Mouse (Mus musculus) gastrocnemius, postnatal 25 days (tissue): Measurements from ENCODE around the gene Ddx52. TPM values are rescaled to one million over a fixed set of nuclear protein-coding genes. Genes with fewer than 3 reads are reported as not detected.

Experiments used
- DNase-seq: peaks from one replicate; pipeline ENCODE4 v3.0.0; 2022
- total RNA-seq, 2 experiments: library from RNA; stranded (reverse); gene quantifications; 1 replicate in 1 of 2; 2 replicates in 1 of 2; pipeline ENCODE4 v1.2.3; 2021

Gene Ddx52
- total RNA-seq, 2 experiments from 2014 or later, result 8.6 to 8.7 TPM

DNA sequence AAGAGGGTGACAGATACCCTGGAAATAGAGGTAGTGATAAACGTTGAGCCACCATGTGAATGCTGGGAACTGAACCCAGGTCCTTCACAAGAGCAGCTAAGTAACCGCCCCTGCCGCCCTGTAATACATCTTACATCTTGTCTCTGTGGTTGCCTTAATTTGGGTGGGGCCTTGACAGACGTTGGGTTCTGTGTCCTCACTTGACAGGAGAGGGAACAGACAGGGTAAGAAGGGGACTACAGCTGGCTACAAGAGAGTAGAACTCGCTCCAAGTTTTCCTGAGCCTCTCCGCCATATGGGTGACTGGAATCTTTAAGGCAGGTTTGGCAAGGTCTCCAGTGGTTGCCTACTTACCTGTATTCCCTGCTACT, 26.3 kb downstream of the Ddx52 start:
- no peak for DNase-seq

DNA sequence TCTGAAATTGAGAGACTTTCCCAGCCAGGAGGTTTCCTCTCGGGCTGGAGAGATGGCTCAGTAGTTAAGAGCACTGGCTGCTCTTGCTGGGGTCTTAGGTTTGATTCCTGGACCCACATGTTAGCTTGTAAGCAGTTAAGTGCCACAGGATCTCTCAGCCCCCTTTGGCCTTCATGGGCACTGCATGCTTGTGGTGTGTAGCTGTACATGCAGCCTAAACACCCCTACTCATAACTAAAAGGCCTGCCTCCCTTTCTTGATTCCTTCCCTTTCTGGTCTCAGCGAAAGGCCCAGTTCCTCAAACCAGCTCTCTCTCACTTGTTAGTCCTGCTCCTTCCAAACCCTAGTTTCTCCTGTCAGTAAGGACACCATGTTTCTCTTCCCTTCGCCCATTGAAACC, 27.2 kb downstream of the Ddx52 start:
- no peak for DNase-seq

DNA sequence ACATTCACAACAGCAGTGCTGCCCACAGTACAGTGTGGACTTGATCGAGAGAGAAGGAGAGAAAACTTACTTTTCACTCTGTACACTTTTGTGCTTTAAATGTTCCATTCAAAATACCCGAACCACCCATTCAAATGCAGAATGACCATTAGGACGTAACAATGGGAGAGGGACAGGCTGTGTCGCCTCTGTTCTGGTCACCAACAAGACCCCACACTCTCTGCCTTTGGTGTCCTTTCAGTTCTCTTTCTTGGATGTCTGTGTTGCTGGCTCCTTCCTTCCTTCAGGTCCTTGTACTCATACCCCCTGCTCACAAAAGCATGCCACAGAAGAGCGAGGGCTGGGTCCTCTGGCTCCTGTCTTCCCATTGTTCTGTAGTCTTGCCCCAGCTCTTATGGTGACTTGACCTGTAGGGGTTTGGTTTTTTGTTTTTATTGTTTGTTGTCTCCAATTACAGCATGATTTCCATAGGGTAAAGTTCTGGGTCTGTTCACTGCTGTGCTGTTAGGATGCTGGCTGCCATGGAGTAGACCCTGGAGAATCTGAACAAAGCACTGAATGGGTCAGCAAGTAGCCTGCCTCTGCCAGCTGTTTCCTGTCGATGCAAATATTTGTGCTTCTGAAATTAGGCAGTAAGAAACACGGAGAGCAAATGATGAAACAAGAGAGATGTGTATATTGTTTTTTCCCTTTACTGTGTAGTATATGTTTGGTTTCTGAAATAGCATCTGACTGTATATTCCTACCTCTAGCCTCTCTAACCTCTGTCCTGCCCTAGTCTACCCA, 32.9 kb downstream of the Ddx52 start:
- DNase-seq, result no peak

DNA sequence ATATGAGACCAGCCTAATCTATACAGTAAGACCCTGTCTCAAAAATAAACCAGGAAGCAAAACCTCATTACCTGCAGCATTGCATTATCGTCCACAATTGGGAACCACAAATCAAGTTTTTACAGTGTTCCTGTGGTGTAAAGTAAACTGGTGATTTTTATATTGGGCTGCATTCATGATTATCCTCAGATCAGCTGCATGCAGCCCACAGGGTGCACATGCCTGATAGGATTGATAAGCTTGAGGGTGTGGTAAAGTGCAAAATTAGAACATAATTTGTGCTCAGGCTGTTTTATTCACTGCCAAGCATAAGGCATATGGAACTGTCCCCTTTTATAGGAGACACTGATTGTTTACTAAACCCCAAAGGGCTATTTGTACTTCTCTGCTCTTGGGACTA, 33.6 kb downstream of the Ddx52 start:
- DNase-seq, result no peak

DNA sequence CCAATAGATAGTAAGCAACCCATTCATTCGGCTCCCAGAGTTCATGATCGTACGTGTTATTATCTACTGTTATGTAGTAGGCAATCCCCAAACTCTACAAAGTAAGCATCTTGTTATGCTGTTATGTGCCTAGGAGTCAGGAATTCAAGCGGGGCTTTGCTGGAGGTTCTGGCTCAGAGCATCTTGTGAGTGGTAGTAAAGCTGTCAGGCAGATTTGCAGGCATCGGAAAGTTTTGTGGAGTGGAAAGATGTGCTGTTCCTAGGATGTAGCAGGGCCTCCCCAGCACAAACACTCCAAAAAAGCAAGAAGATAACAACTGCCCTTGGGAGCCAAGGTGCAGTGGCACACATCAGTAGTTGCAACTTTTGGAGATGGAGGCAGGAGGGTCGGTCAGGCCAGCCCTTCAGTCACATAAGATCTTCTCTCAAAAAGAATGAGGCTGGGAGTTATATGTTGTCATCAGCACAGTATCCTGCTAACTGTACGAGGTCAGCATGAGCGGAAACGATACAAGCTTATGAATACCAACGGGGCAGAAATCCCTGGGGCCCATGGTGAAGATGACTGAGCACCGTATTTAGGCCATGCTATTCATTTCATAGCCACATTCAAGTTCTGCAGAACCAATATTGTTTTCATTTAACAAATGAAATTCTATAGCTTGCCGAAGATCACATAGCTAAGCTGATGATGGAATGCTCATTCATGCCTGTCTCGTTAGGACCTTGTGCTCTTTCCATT, 34.5 kb downstream of the Ddx52 start:
- no peak for DNase-seq

DNA sequence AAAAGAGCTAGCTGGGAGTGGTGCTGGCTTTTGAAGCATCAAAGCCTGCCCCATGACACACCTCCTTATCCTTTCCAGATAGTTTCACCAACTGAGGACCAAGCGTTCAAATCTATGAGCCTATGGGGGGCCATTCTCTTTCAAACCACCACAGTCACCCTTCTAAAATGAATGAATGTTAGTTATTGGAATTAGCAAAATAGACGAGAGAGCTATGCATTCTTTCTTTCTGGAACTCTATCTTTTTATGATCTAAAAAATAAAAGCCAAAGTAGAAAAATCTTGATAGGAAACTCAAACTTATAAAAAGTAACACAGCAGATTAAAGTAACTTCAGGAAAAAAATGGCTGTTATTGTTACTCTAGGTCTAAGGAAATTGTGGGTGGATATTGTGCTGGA, 35.9 kb downstream of the Ddx52 start:
- no peak for DNase-seq

DNA sequence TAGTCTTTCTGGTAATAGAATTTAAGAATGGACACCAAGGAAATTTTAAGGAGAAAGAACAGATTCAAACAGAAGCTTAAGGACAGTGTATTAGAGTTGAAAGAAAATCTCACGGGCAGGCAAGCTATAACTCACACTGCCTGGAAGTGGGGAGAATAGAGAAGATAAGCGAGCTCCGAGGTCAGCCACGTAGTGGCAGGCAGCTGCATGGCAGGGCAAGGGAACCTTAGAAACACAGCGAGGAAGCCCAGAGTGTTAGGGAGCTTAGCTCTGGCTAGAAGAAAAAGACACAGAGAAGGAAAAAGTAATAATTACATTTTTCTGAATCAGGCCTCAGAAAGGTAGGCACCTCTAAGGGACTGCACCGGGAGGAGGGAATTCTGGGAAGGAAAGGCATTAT, 38.1 kb downstream of the Ddx52 start:
- DNase-seq, result no peak

DNA sequence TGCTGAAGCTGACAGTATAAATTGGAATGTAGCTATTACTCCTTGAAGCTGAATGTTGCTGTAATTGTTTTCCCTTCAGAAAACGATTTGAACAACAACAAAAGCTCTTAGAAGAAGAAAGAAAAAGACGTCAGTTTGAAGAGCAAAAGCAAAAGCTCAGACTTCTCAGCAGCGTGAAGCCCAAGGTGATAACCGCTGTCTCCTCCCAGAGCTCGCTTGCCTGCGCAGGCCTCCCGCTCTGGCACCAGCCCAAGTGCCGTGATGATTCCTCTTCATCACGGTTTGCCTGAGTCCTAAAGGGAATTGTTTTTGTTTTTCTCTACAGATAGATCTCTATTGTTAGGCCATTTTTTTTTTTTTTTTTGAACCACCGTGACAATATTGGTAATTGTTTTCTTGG, 39.5 kb downstream of the Ddx52 start:
- DNase-seq, result no peak

DNA sequence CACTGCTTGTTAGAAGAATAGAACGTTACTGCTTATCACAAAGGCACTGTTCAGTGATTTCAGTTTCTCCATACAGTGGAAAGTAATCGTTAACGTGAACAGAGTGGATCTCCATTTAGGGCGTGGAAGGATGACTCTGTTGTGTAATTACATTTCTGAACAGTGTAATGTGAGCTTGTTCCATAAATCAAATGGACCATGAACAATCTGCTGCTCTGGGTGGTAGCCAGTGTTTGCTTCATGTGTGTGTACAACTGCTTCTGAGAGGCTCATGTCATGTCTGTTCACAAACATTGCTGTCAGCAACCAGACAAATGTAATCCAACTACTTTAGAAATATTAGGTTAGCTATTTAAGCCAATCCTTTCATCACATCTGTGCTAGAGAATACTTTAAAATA, 49.8 kb downstream of the Ddx52 start:
- DNase-seq, result no peak

DNA sequence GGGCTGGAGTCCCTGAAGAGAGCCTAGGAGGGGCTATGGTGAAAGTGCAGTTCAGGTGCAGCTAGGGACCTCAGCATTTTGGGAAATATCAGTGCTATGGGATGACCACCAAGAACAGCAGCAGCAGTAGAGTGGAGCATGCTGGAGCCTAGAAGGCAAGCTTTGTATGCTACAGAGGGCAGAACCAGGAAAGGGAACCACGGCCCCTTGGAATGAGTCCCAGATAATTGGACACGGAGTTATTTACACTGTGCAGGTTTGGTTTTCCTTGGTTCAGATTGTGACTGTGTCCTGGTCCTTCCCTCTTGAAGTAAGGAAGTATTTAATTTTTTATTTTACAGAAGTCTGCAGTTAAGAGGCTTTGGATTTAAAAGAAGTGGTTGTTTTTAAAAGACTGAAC, 51.6 kb downstream of the Ddx52 start:
- no peak for DNase-seq

DNA sequence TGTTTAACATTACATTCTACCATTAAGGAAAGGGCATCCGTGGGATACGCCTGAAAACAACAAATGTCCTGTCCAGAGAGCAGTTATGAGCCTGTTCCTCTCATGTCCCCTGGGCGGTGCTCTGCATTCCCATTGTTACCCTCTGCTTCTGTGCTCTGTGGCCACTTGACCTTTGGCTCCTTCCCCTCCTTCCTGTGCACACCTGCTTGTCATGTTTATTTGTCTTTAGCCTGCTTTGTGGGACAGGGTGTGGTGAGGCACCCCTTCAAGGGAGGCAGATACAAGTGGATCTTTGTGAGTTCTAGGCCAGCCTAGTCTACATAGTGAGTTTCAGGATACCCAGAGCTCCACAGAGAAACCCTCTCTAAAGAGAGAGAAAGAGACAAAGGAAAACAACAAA, 52.6 kb downstream of the Ddx52 start:
- no peak for DNase-seq

DNA sequence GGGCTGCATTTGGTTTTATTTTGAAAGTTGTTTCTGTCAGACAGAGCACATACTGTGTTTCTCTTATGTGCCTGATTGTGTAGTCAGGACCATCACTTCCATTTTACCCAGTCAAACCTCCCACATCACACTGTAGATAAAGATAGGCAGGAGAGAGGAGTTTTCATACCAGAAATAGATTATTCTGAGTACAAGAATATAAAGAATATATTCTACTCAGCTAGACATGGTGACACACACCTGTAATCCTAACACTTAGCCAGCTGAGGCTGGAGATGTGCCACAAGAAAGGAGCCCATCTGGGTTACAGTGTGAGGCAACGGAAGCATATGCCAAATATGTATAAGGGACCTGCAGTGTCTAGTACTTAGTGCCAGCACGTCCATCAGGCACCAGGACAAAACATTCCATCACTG, 53.7 kb downstream of the Ddx52 start:
- DNase-seq, result no peak

DNA sequence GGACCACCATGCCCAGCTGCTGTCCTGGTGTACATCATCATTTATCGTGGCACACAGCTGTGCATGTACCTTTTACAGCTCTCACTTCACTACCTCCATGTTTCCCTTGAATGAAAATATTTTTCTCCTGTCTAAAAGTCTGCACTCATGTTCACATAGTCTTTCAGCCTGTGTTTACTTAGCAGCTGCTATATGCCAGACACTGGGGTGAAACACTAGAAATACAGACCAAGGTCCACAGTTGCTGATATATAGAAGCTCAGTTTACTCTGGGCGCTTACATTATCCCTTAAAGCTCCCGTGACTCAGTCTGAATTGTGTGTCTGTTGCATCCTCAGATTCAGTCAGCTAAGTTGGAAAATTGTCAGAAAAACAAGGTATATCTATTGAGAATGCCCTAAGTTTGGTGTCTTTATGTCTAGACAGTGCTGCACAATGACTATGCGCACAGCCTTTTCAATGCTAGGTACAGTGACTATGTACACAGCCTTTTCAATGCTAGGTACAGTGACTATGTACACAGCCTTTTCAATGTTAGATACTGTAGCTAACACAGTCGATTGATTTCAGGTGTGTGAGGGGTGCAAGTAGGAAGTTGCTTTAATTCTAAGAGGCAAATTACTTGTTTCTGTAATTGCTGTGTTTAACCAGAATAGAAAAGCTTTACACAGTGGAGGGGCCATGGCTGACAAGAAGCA, 55.5 kb downstream of the Ddx52 start:
- no peak for DNase-seq

DNA sequence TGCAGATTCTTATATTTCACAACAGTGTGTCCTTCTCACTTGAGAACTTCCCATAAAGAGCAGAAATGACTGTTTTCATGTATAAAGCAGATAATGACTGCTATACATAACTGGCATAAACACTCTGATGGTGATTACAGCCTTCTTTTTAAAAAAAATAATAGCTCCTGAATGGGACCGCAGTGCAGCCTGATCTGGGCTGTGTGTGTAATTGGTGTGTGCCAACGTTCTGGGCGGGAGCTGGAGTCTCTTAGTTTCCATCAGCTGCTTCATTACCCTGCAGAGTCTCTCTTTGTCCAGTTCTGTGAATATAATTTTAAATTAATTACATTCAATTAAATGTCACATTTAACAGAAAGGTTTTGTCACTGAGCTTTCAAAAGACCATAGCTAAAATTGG, 57.1 kb downstream of the Ddx52 start:
- DNase-seq, result no peak

DNA sequence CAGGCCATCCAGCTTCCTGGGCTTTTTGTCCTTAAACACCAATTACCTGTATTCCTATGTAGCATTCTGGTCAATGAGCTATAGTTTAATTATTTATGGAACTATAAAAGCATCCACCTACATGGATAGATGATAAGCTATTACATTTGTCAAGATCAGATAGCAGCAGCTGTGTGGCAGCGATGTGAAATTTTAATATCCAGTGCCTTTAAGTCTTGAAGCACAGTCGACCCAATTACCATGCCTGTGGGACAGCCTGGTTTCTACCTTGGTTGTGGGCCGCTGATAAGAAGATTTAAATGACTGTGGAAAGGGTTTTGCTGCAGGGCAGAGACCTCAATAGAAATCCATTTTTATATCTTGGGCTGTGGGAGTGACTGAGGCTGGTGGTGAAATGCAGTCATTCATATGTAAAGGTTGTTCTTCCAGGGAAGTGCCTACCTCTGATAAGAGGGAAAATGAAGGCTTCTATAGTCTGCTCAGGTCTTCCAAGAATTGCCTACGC, 57.6 kb downstream of the Ddx52 start:
- DNase-seq, result no peak

DNA sequence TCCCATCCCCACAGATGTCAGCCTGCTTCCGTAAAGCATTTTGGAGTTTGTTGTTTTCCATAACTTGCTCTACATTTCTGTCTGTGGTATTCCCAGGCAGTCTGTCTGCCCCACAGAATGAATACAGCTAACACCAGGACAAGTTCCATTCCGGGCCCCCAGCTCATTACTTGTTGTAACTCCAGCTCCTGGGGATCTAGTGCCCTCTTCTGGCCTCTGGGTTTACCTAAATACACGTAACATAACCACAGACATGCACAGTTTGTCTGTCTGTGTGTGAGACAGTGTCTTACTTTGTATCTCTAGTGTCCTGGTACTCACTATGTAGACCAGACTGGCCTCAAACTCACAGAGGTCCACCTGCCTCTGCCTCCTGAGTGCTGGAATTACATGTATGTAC, 59.4 kb downstream of the Ddx52 start:
- no peak for DNase-seq

DNA sequence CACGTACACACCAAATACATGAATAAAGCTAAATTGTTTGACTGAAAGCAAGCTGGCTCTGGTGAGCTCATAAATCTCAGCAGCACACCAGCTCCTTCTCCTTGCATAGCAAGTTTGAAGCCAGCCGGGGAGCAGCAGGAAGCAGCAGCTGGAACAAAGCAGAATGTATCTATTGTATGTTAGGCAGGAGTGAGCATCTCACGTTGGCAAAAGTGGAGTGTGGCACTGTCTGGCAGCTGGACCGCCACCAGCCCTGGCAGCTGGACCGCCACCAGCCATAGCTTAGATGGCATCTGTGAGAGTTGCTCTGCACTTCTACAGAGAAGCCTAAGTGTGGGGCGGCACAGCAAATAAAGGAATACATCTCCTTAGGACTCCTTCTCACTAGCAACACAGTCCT, 62.1 kb downstream of the Ddx52 start:
- DNase-seq, result no peak

DNA sequence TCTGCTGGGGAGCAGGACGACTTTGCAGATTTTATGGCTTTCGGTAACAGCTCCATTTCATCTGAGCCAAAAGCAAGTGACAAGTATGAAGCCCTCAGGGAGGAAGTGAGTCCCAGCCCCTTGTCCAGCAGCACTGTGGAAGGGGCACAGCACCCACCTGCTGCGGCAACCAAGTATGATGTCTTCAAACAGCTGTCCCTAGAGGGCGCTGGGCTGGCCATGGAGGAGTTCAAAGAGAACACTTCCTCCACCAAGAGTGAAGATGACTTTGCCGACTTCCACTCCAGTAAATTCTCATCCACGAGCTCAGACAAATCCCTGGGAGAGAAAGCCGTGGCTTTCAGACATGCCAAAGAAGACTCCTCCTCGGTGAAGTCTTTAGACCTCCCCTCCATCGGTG, 67.1 kb downstream of the Ddx52 start:
- no peak for DNase-seq

DNA sequence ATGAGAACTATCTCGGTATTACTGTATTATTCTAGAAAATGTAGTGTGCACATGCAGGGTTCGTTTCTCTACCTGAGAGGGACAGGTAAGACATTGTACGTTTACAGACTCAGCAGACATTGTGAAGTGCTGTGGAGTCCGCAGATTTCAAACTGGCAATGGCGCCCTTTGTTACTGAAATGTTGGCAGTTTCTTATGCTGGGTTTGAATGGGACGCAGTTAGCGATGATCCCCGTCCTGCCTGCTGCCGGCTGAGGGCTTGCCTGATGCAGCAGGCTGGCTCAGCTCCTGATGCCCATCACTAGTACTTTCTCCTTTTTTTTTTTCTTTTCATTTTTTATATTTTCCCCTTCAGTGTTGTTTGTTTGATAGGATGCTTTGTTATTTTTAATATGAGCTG, 68.5 kb downstream of the Ddx52 start:
- no peak for DNase-seq

DNA sequence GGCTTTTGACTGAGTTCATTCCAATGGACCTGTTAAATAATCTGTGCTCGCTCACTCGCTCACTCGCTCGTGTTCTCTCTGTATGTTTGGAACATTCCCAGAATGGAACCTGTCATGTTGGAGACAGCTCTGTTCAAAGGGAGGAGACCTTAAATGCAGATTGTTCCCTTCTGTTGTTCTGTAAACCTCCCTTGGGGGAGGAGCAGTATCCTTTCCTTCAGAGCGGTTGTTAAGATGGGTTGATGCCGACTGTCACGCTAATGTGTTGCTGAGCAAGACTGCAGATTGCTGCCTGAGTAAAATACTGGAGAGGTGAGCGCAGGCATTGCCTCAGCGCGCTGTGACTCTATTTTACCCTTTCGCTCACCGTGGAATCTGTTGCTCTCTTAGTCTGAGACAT, 69.2 kb downstream of the Ddx52 start:
- DNase-seq, result no peak

DNA sequence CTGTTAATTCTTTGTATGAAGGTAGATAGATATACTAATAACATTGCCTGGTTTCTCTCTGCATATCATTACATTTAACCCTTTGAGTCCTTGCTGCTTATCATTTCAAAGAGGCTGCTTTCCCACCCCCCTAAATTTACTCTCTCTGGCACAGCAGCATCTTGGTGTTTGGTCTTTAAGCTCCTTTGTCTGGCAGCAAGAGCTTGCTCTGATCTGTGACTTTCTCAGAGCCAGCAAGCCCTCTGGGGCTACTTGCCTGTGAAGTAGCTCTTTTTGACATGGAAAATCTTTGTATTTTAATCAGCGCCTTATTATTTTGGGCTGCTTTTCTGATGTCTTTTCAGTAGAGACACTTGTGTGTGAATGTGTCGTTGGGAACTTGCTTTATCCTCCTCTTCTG, 69.7 kb downstream of the Ddx52 start:
- no peak for DNase-seq
